Mouse (Mus musculus) retina, postnatal 7 days (tissue): Measurements from ENCODE around the gene Sumf1.

Source experiments
- DNase-seq: peaks from one replicate; pipeline ENCODE4 v3.0.0-alpha.2; 2012; ENCODE audit warnings: low read depth, low spot score

The Sumf1 gene

DNA sequence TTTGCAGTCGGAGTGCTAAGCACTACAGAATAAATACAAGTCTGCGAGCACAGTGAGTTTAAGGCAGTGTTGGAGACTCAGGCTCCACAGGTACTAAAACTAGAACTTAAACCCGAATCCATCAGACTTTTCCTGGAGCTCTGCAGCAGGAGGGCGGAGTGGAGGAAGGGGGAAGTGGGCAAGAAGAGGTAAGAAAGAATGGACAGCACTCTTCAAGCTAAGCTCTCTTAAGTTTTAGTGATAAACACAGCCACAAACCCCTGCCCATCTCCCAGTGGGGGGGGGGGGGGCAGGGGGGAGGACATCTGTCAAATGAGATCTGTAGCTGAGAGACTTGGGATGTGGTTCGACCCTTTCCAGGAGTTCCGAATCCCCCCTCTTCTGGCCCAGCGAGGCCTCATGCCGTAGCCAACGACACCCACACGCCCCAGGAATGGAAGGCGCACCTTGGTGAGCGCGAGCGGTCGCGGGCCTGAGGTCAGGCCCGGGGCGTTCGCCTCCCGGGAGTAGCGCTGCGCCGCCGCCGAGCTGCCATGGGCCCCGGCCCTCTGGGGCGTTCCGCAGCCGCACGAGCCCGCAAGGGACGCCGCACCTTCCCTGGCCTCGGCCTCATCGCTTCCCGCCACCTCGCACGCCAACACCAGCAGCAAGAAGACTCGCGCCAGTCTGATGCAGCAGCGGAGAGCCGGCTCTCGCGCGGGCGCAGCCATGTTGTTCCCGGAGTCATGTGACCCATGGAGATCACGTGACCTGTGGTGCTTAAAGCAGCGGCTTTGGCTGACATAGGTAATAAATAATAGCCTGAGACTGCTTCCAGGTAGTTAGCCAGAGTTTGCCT is at the start of gene Sumf1:
Sumf1 (minus strand) TSS at position 736 of the 838 bp plus-strand sequence.
- peak; percentile 87 for DNase-seq

GRCm38 (mm10) chr6:108234536-108234935 is 49.2 kb upstream of the Sumf1 start:
- DNase-seq, result no peak

- DNase-seq, result no peak
Measured at GRCm38 (mm10) chr6:108233070-108233469, 47.7 kb upstream of the Sumf1 start.

- DNase-seq, result no peak
Measured at GRCm38 (mm10) chr6:108231892-108232710, 46.7 kb upstream of the Sumf1 start.

DNA sequence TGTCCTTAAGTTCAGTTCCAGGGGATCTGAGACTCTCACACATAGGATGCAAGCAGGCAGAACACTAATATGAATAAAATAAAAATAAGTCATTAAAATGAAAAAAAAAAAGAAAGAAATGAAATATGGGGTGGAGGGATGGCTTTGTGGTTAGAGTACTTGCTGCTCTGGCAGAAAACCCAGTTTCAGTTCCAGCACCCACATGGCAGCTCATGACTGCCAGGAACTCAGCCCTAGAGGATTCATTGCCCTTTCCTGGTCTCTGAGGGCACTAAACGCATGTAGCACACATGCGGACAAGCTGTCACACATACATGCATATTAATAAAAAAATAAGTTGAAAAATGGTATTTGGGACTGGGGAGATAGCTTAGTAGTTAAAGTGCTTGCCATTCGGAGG is 45.2 kb upstream of the Sumf1 start:
- no peak for DNase-seq

GRCm38 (mm10) chr6:108228601-108229000 is 43.2 kb upstream of the Sumf1 start:
- DNase-seq, result no peak

DNA sequence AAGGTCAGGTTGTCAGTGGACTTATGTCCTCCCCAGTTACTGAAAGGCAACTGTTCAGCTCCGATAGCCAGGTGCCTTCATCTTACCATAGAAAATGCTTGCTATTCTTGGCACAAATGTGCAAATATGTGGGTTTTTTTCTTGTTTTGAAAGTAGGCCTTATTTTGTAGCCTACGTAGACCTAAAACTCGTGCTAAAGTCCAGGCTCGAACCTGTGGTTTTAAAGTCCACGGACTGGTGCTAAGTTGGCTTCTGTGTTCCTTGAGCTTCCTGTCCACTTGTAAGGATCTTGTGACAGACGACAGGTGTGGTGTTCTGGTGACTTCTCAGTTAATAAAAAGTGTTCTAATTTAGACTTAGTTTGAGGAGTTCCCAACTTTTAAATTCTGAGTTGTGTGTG is 42.7 kb upstream of the Sumf1 start:
- no peak for DNase-seq

- no peak for DNase-seq
Measured at GRCm38 (mm10) chr6:108227461-108227860, 42.1 kb upstream of the Sumf1 start.

GRCm38 (mm10) chr6:108226230-108226629 is 40.8 kb upstream of the Sumf1 start:
- DNase-seq, result no peak

DNA sequence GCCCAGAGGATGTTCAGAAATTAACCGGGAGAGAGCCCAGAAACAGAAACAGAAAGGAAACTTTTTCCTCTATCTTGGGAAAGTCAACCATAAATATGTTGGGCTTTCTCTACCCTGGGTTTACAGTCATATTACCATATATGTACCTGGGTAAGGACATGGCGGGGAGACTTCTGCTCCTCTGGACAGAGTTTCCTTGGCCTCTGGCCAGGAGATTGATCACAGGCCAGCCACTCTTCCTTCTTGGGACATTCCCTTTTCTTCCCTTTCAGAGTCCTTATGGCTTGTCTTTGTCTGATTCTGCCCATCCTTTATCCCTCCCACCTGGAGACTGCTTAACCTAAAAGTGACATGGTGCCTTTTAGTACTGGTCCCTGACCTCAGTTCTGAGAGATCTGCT is 39.6 kb upstream of the Sumf1 start:
- DNase-seq, result no peak

DNA sequence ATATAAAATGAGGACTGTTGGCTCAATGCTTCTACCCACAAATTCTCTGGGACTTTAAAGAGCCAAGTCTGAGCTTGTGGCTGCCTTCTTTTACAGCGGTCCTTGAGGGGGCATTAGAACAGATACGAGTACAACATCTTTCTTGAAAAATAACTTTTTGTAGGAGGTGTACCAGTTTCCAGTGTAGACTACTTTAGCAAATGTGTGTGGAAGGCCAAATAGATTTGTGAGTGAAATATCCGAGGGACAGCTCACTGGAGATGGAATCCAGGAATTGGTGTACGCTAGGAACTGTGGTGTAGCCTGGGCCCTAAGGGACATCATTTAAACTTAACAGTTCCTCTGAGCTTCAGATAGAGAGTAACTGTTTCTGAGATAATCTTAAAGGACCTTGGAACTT is 39.0 kb upstream of the Sumf1 start:
- DNase-seq, result no peak

GRCm38 (mm10) chr6:108222875-108223274 is 37.5 kb upstream of the Sumf1 start:
- no peak for DNase-seq

DNA sequence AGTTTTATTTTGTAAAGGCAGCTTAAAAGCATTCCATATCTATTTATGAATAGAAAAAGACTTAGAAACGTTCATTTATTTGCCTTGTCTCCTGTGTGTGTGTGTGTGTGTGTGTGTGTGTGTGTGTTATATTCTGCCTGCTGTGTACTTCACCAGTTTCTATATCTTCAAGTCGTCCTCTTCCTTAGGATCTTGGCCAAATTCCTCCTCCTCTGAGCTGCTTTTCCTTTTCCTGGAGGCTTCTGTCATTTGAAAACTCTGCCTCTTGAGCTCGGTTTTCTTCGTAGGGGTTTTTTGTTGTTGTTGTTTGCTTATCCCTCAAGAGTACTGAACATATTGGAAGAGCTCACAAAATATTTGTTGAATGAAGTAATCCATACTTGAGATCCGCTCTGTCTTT is 37.1 kb upstream of the Sumf1 start:
- DNase-seq, result no peak

- DNase-seq, result no peak
Measured at GRCm38 (mm10) chr6:108217987-108218386, 32.6 kb upstream of the Sumf1 start.

DNA sequence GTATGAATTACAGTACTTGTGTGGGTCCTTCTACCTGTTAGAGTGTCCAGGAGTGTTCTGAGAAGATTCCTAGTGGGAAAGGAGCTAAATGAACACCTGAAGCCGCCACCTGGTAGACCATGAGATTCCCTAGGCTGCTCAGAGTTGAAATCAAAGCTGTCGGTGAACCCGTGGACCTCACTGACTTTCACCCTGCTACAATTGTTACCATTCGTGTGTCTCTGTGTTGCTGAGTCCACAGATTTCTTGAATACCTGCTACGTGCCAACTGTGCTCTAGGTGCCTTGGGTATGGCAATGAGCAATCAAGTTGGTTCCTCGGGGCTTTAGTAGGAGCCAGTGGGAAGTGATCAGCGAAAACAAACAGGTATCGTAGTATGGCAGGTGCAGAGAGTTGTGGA is 31.4 kb upstream of the Sumf1 start:
- no peak for DNase-seq

- no peak for DNase-seq
Measured at GRCm38 (mm10) chr6:108216091-108216490, 30.7 kb upstream of the Sumf1 start.

GRCm38 (mm10) chr6:108214294-108214925 is 29.0 kb upstream of the Sumf1 start:
- DNase-seq, result no peak

DNA sequence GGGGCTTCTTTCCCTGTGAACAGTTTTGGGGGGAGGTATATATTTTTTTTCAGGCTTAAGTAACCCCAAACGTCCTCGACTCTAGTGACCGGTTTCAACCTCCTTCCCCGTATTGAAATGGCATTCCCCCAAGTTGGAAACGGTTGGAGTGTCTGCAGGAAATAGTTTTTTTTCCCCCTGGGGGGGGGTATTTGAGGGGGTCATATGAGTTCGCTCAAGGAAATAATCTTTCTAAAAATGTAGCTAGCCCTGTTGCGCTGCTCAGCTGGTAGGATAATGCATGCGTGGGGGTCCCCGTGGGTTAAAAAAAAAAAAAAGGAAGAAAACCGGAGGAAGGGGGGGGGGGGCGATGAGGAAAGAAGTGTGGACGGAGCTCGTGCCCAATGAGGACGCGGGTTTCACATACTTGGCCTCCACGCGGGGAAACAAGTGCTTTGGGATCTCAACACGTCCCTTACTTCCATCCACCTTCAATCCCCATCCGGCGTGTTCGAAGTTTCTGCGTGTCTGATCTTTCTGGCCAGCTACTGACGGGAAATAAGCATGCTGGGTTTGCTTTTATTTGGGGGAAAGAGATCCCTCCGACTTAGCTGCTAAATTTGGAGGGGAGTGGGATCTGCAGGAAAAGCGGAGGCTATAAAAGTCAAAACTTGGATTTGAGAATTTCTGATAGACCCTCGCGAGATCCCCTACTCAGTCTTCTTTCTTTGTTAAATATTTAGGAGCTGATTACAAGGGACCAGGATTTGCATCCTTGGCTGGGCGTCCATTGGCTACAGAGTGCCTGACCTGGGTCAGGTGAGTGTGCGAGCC is 28.3 kb upstream of the Sumf1 start:
- DNase-seq, result no peak

- DNase-seq, result peak; percentile 83
Measured at GRCm38 (mm10) chr6:108212881-108213295, 27.5 kb upstream of the Sumf1 start, which contains the start of gene Itpr1. TSS of gene Itpr1 (plus strand) at chr6:108213096.

DNA sequence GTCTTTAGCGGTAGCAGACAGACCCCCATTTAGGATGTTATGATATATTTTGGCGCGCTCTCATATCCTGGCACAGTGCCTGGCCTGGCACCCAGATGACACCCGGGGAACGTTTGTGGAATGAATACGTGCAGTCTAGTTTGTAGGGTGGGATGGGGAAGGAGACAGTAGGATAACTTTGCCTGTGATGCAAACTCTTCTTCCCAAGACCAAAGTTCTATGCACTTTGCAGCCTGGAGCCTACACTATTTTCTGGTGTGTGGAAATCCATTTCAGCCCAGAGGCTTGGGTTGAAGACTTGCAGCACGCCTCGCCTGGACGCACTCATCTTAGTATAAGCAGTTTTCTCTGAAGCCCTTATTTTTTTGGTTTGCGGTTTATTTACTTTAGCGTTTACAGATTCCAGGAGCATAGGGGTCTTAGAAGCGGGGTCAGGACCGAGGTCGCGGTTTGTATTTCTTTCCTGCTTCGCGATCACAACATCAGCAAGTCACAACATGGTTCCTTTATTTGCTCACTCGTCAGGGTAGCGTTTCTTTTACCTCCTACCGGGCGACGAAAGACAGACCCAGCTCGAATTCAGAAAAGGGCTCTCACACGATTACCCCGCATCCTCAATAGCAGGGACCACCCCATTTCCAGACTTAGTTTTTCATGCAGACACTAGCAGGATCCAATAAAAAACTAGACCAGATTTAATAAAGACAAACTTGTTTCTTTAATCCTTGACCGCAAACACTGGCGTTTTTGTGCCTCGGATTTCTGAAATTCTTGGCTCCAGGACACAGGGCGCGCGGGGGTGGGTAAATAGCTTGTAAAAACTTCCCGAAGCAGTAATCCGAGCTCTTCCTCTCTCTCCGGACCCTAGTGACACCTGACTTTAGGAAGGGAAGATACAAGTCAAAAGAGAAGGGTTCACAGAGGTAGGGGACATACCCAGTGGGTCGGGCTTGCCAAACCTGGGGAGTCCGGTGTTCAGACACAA is 26.8 kb upstream of the Sumf1 start:
- no peak for DNase-seq
